Mouse (Mus musculus): ENCODE data around the gene Adra2a. TPM values are rescaled to one million over a fixed set of nuclear protein-coding genes. Genes with fewer than 3 reads are reported as not detected.

The Adra2a gene
- 2.4 and 11.6 TPM in 2 replicates for polyA plus RNA-seq (2012; rRNA removed; ENCODE audit: low replicate concordance)

GRCm38 (mm10) chr19:54043851-54044250 is at the start of gene Adra2a:
TSS of gene Adra2a (plus strand) at chr19:54044151.

Other genes starting within 250 kb of the Adra2a start
- 13.5 and 24.3 TPM in 2 replicates for gene Pdcd4, start 151.9 kb upstream of the Adra2a start, polyA plus RNA-seq (2012; rRNA removed; ENCODE audit: low replicate concordance)
- 22.1 and 22.5 TPM in 2 replicates for gene Shoc2, start 99.8 kb upstream of the Adra2a start, polyA plus RNA-seq (2012; rRNA removed; ENCODE audit: low replicate concordance)
- 8.4 TPM in 2 replicates for gene Bbip1, start 99.5 kb upstream of the Adra2a start, polyA plus RNA-seq (2012; rRNA removed; ENCODE audit: low replicate concordance)